Mouse (Mus musculus): Measurements from ENCODE around the gene Amdhd2. TPM values are rescaled to one million over a fixed set of nuclear protein-coding genes. Genes with fewer than 3 reads are reported as not detected.
A peak's percentile ranks its signal among the peaks of the same experiment; 100 is the strongest.

Gene Amdhd2
- polyA plus RNA-seq, 1 experiment from 2014 or later, result 44.8 TPM

- no peak for DNase-seq (ENCODE audit: low spot score)
- peaks cover 12% of the 10 kb centered on the region; the same call in 1 of the 2 replicates for H3K4me1 ChIP-seq
- WGBS, result 86% methylated on average over 8 of the region's 8 CpGs
- H3K27ac ChIP-seq (replicated peaks), result no peak overlapping the region
- H3K36me3 ChIP-seq, result peaks cover 8% of the 10 kb centered on the region; the same call in 1 of the 2 replicates
- no peaks in the 10 kb centered on the region for H3K9me3 ChIP-seq (replicated peaks)
- H3K27me3 ChIP-seq (ENCODE audit: low read depth, poor library complexity, severe bottlenecking), result no peaks in the 10 kb centered on the region
- H3K4me3 ChIP-seq, result no peak overlapping the region
Measured at GRCm38 (mm10) chr17:24192848-24193247, 29.3 kb upstream of the Amdhd2 start.

- no peaks in the 10 kb centered on the region for H3K9me3 ChIP-seq (replicated peaks)
- H3K4me1 ChIP-seq, result 0 out of 2 replicates have a peak, but pooled peaks cover 2% of the 10 kb centered on the region
- H3K27ac ChIP-seq (replicated peaks), result no peak overlapping the region
- peaks cover 11% of the 10 kb centered on the region; the same call in 1 of the 2 replicates for H3K36me3 ChIP-seq
- no peaks in the 10 kb centered on the region for H3K27me3 ChIP-seq (ENCODE audit: low read depth, poor library complexity, severe bottlenecking)
- 83% methylated on average over 4 of the region's 4 CpGs for WGBS
- no peak overlapping the region for H3K4me3 ChIP-seq
- no peak for DNase-seq (ENCODE audit: low spot score)
Measured at GRCm38 (mm10) chr17:24191481-24191880, 27.9 kb upstream of the Amdhd2 start.

- no peaks in the 10 kb centered on the region for H3K27me3 ChIP-seq (ENCODE audit: low read depth, poor library complexity, severe bottlenecking)
- H3K9me3 ChIP-seq (replicated peaks), result no peaks in the 10 kb centered on the region
- 0 out of 2 replicates have a peak, but pooled peaks cover 2% of the 10 kb centered on the region for H3K4me1 ChIP-seq
- WGBS, result 92% methylated on average over 2 of the region's 2 CpGs
- H3K36me3 ChIP-seq, result peaks cover 12% of the 10 kb centered on the region
- no peak overlapping the region for H3K27ac ChIP-seq (replicated peaks)
- no peak for DNase-seq (ENCODE audit: low spot score)
- H3K4me3 ChIP-seq, result no peak overlapping the region
Measured at GRCm38 (mm10) chr17:24190934-24191333, 27.4 kb upstream of the Amdhd2 start.

GRCm38 (mm10) chr17:24174259-24174658, 10.7 kb upstream of the Amdhd2 start:
- Histone ChIP-seq H3K36me3 (no peaks in the 10 kb centered on the region), H3K27ac (replicated peaks) (no peak overlapping the region), H3K9me3 (replicated peaks) (no peaks in the 10 kb centered on the region), H3K27me3 (ENCODE audit: low read depth, poor library complexity, severe bottlenecking) (no peaks in the 10 kb centered on the region), H3K4me1 (peaks cover 7% of the 10 kb centered on the region), H3K4me3 (no peak overlapping the region)
- DNase-seq (ENCODE audit: low spot score), result no peak
- 81% methylated on average over 3 of the region's 3 CpGs for WGBS

GRCm38 (mm10) chr17:24173423-24173822, 9.9 kb upstream of the Amdhd2 start:
- no peaks in the 10 kb centered on the region for H3K36me3 ChIP-seq
- no peaks in the 10 kb centered on the region for H3K27me3 ChIP-seq (ENCODE audit: low read depth, poor library complexity, severe bottlenecking)
- no peaks in the 10 kb centered on the region for H3K9me3 ChIP-seq (replicated peaks)
- no peak overlapping the region for H3K4me3 ChIP-seq
- 4% methylated on average over 3 of the region's 3 CpGs for WGBS
- peaks cover 9% of the 10 kb centered on the region for H3K4me1 ChIP-seq
- H3K27ac ChIP-seq (replicated peaks), result no peak overlapping the region
- peak; percentile 57 for DNase-seq (ENCODE audit: low spot score)

GRCm38 (mm10) chr17:24171738-24172137, 8.2 kb upstream of the Amdhd2 start:
- no peak overlapping the region for H3K4me3 ChIP-seq
- no peaks in the 10 kb centered on the region for H3K9me3 ChIP-seq (replicated peaks)
- H3K27me3 ChIP-seq (ENCODE audit: low read depth, poor library complexity, severe bottlenecking), result no peaks in the 10 kb centered on the region
- no peak overlapping the region for H3K27ac ChIP-seq (replicated peaks)
- WGBS, result 84% methylated on average over 4 of the region's 4 CpGs
- peaks cover 14% of the 10 kb centered on the region for H3K36me3 ChIP-seq
- H3K4me1 ChIP-seq, result peaks cover 21% of the 10 kb centered on the region
- DNase-seq (ENCODE audit: low spot score), result no peak

- H3K27ac ChIP-seq (replicated peaks), result no peak overlapping the region
- peaks cover 21% of the 10 kb centered on the region for H3K4me1 ChIP-seq
- no peaks in the 10 kb centered on the region for H3K9me3 ChIP-seq (replicated peaks)
- H3K4me3 ChIP-seq, result no peak overlapping the region
- 82% methylated on average over 5 of the region's 5 CpGs for WGBS
- no peak for DNase-seq (ENCODE audit: low spot score)
- H3K27me3 ChIP-seq (ENCODE audit: low read depth, poor library complexity, severe bottlenecking), result no peaks in the 10 kb centered on the region
- H3K36me3 ChIP-seq, result peaks cover 21% of the 10 kb centered on the region
Measured at GRCm38 (mm10) chr17:24170729-24171128, 7.2 kb upstream of the Amdhd2 start.

GRCm38 (mm10) chr17:24170125-24170524, 6.6 kb upstream of the Amdhd2 start:
- DNase-seq (ENCODE audit: low spot score), result no peak
- 71% methylated on average over 3 of the region's 3 CpGs for WGBS
- no peaks in the 10 kb centered on the region for H3K27me3 ChIP-seq (ENCODE audit: low read depth, poor library complexity, severe bottlenecking)
- H3K9me3 ChIP-seq (replicated peaks), result no peaks in the 10 kb centered on the region
- peak overlapping the region; percentile 100 for H3K27ac ChIP-seq (replicated peaks)
- H3K36me3 ChIP-seq, result peaks cover 27% of the 10 kb centered on the region
- H3K4me3 ChIP-seq, result peak overlapping the region; percentile 90
- H3K4me1 ChIP-seq, result peaks cover 21% of the 10 kb centered on the region

GRCm38 (mm10) chr17:24169317-24170065, 5.9 kb upstream of the Amdhd2 start, which contains the start of gene Atp6v0c:
TSS of gene Atp6v0c (minus strand) at chr17:24169702.
- Histone ChIP-seq H3K27ac (replicated peaks) (peak within 1 kb of the TSS; percentile 100), H3K4me3 (peak within 1 kb of the TSS; percentile 90), H3K9me3 (replicated peaks) (no peaks in the 10 kb centered on the region), H3K36me3 (peaks cover 33% of the 10 kb centered on the region), H3K27me3 (ENCODE audit: low read depth, poor library complexity, severe bottlenecking) (no peaks in the 10 kb centered on the region), H3K4me1 (peaks cover 27% of the 10 kb centered on the region)
- 1% methylated on average over 58 of the region's 58 CpGs for WGBS
- DNase-seq (ENCODE audit: low spot score), result peak; percentile 95

- peak overlapping the region; percentile 100 for H3K27ac ChIP-seq (replicated peaks)
- peak overlapping the region; percentile 90 for H3K4me3 ChIP-seq
- no peaks in the 10 kb centered on the region for H3K27me3 ChIP-seq (ENCODE audit: low read depth, poor library complexity, severe bottlenecking)
- H3K36me3 ChIP-seq, result peaks cover 35% of the 10 kb centered on the region
- peak; percentile 71 for DNase-seq (ENCODE audit: low spot score)
- no peaks in the 10 kb centered on the region for H3K9me3 ChIP-seq (replicated peaks)
- 1% methylated on average over 41 of the region's 41 CpGs for WGBS
- H3K4me1 ChIP-seq, result peaks cover 28% of the 10 kb centered on the region
Measured at GRCm38 (mm10) chr17:24168590-24169277, 5.2 kb upstream of the Amdhd2 start.

- WGBS, result 71% methylated on average over 7 of the region's 7 CpGs
- DNase-seq (ENCODE audit: low spot score), result no peak
- H3K36me3 ChIP-seq, result peaks cover 35% of the 10 kb centered on the region
Measured at GRCm38 (mm10) chr17:24167891-24168505, 4.4 kb upstream of the Amdhd2 start.

GRCm38 (mm10) chr17:24167120-24167519, 3.6 kb upstream of the Amdhd2 start:
- no peaks in the 10 kb centered on the region for H3K27me3 ChIP-seq (ENCODE audit: low read depth, poor library complexity, severe bottlenecking)
- no peaks in the 10 kb centered on the region for H3K9me3 ChIP-seq (replicated peaks)
- no peak for DNase-seq (ENCODE audit: low spot score)
- peaks cover 35% of the 10 kb centered on the region for H3K36me3 ChIP-seq
- H3K27ac ChIP-seq (replicated peaks), result no peak overlapping the region
- H3K4me1 ChIP-seq, result peaks cover 41% of the 10 kb centered on the region
- peak overlapping the region; percentile 90; the same call in 1 of the 2 replicates for H3K4me3 ChIP-seq
- 93% methylated on average over 6 of the region's 6 CpGs for WGBS

More at GRCm38 (mm10) chr17:24167891-24168505, 4.4 kb upstream of the Amdhd2 start:
- H3K27me3 ChIP-seq (ENCODE audit: low read depth, poor library complexity, severe bottlenecking), result no peaks in the 10 kb centered on the region
- no peaks in the 10 kb centered on the region for H3K9me3 ChIP-seq (replicated peaks)
- H3K27ac ChIP-seq (replicated peaks), result peak overlapping the region; percentile 100
- peak overlapping the region; percentile 90 for H3K4me3 ChIP-seq
- peaks cover 33% of the 10 kb centered on the region for H3K4me1 ChIP-seq
